Mouse (Mus musculus) forebrain, embryonic 12.5 days (tissue): ENCODE results near the gene Gm2004. TPM values are rescaled to one million over a fixed set of nuclear protein-coding genes. Genes with fewer than 3 reads are reported as not detected.
"Not testable (repeated sequence)": the region's sequence is repeated elsewhere in the genome, so short reads cannot be mapped to it uniquely, and the experiment has no call there.

Experiments used
- ATAC-seq: fragments of 200-750 bp; cut with Nextera tagmentation; 2 replicates; pipeline ENCODE4 v1.8.0; 2017; ENCODE audit warnings: moderate TSS enrichment; ENCODE audit not compliant: low FRiP score
- H3K27ac ChIP-seq: fragments of 300-500 bp; sonication (generic); 2 replicates; pipeline ENCODE4 v1.5.1; 2016; ENCODE audit warnings: mild to moderate bottlenecking
- H3K27me3 ChIP-seq: fragments of 300-500 bp; sonication (generic); 2 replicates; pipeline ENCODE4 v1.6.1; 2016; ENCODE audit warnings: mild to moderate bottlenecking
- H3K36me3 ChIP-seq: fragments of 300-500 bp; sonication (generic); replicated peaks from 2 replicates; pipeline ENCODE4 v1.6.1; 2016; ENCODE audit warnings: mild to moderate bottlenecking
- H3K4me1 ChIP-seq: fragments of 300-500 bp; sonication (generic); 2 replicates; pipeline ENCODE4 v1.6.1; 2016
- H3K4me2 ChIP-seq: fragments of 300-500 bp; sonication (generic); 2 replicates; pipeline ENCODE4 v1.6.1; 2016; ENCODE audit warnings: mild to moderate bottlenecking, moderate library complexity
- H3K4me3 ChIP-seq: fragments of 300-500 bp; sonication (generic); replicated peaks from 2 replicates; pipeline ENCODE4 v1.5.1; 2016; ENCODE audit warnings: mild to moderate bottlenecking
- H3K9ac ChIP-seq: fragments of 300-500 bp; sonication (generic); 2 replicates; pipeline ENCODE4 v1.6.1; 2016; ENCODE audit warnings: mild to moderate bottlenecking
- H3K9me3 ChIP-seq: fragments of 300-500 bp; sonication (generic); 2 replicates; pipeline ENCODE4 v1.6.1; 2016
- WGBS: fragments of 180-500 bp; shearing (Covaris S2); methylation state at CpG from one replicate; pipeline ENCODE4 v1.1.7; 2016; 5-methylcytosine and 5-hydroxymethylcytosine counted together
- polyA plus RNA-seq: library from polyadenylated mRNA; unstranded; fragments of >200 nt; fragmentation: Nextera tagmentation; extraction: Ambion mirVana; gene quantifications from 2 replicates; pipeline ENCODE4 v1.2.1, GENCODE M21; 2016

Gene Gm2004
- 0.82 and 1.5 TPM in 2 replicates for polyA plus RNA-seq

DNA sequence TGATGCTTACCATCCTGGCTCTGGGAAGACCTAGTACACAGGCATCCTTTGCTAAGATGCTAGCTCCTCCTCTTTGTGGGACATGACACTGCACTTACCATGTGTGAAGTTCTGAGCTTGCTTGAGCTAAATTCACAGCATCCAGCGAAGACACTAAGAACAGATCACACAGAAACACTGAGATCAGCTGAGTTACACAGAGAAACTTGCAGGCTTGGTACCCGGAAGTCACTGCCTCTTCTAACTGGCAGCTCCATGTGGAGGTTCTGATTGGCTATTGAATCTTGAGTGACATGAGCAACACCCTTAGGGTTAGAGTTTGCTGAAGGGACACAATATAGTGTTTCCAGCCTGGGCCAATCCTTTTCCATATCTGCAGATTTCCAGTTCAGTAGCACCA, at the start of gene Gm2004:
Gene Gm2004, minus strand, starts transcription at position 101 of the 400 bp plus-strand sequence.
- not testable (repeated sequence) for ATAC-seq, H3K9ac ChIP-seq, H3K27me3 ChIP-seq, H3K4me2 ChIP-seq, H3K27ac ChIP-seq, H3K9me3 ChIP-seq, H3K36me3 ChIP-seq, H3K4me3 ChIP-seq, H3K4me1 ChIP-seq
- no CpG with 5 or more reads among the region's 2 CpGs for WGBS

Other genes with a start within 250 kb of the Gm2004 start
- 5.7 and 5.8 TPM in 2 replicates for gene Zfp966, start 218.7 kb downstream of the Gm2004 start, polyA plus RNA-seq
- 29.3 and 30.7 TPM in 2 replicates for gene Gm2026, start 184.5 kb downstream of the Gm2004 start, polyA plus RNA-seq
- gene 2210418O10Rik, start 76.7 kb upstream of the Gm2004 start, polyA plus RNA-seq, result 6.0 and 7.0 TPM in 2 replicates
- gene Gm11009, start 169.7 kb upstream of the Gm2004 start, polyA plus RNA-seq, result not detected in 2 replicates